Mouse (Mus musculus): ENCODE results near the gene Gm47985. TPM values are rescaled to one million over a fixed set of nuclear protein-coding genes. Genes with fewer than 3 reads are reported as not detected.
"Not testable (repeated sequence)": the region's sequence is repeated elsewhere in the genome, so short reads cannot be mapped to it uniquely, and the experiment has no call there.

Gm47985 gene
- polyA plus RNA-seq, 2 experiments: 2.0 to 2.2 TPM

- no CpG with 5 or more reads among the region's 6 CpGs for WGBS (ENCODE audit: insufficient replicate concordance)
- H3K4me2 ChIP-seq (ENCODE audit: low read depth); H3K4me3 ChIP-seq (ENCODE audit: insufficient read depth in 1 of 2, low read depth in 2 of 2, low read length in 2 of 2); H3K4me1 ChIP-seq (replicated peaks; ENCODE audit: control insufficient read depth in 2 of 2, insufficient read depth in 2 of 2, low read length in 1 of 2); H3K27ac ChIP-seq; H3K27me3 ChIP-seq (ENCODE audit: control insufficient read depth, insufficient read depth, low read length); H3K9ac ChIP-seq (replicated peaks); H3K36me3 ChIP-seq (replicated peaks; ENCODE audit: control insufficient read depth, insufficient read depth, low read depth); DNase-seq (ENCODE audit: low read depth in 3 of 3, low spot score in 3 of 3); ATAC-seq (ENCODE audit: insufficient read depth); H3K9me3 ChIP-seq (ENCODE audit: control insufficient read depth, low read length): not testable (repeated sequence)
Observed at GRCm38 (mm10) chr1:151203818-151204217, 21.5 kb downstream of the Gm47985 start, which contains the start of gene 3110040M04Rik. TSS of gene 3110040M04Rik (plus strand) at chr1:151204121.

DNA sequence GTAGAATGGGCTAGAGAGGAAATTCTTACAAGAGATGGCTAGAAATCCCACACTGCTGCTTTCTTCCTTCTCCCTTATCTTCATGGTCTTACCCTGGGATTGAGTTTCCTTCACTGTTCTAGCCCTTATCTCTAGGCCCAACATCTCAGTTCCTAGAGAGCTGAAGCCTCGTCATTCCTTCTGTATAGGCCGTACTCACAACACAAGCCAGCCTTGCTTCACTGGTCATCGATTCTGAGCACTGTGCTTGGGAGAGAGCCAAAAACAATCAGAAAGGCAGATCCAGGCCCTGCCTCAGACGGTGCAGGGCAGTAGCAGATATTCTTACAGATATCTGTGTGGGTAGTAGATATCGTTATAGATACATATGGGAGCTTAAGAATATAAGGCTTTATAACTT is 26.2 kb downstream of the Gm47985 start:
- not testable (repeated sequence) for H3K27me3 ChIP-seq (ENCODE audit: control insufficient read depth, insufficient read depth, low read length); H3K27ac ChIP-seq; H3K4me2 ChIP-seq (ENCODE audit: low read depth); H3K9ac ChIP-seq (replicated peaks); H3K4me3 ChIP-seq (ENCODE audit: insufficient read depth in 1 of 2, low read depth in 2 of 2, low read length in 2 of 2); H3K4me1 ChIP-seq (replicated peaks; ENCODE audit: control insufficient read depth in 2 of 2, insufficient read depth in 2 of 2, low read length in 1 of 2); DNase-seq (ENCODE audit: low read depth in 3 of 3, low spot score in 3 of 3); H3K36me3 ChIP-seq (replicated peaks; ENCODE audit: control insufficient read depth, insufficient read depth, low read depth); H3K9me3 ChIP-seq (ENCODE audit: control insufficient read depth, low read length)
- WGBS (ENCODE audit: insufficient replicate concordance): 39% methylated on average over 3 of the region's 5 CpGs
- ATAC-seq (ENCODE audit: insufficient read depth): peak; percentile 70

GRCm38 (mm10) chr1:151208944-151209343 is 26.6 kb downstream of the Gm47985 start:
- DNase-seq (ENCODE audit: low read depth in 3 of 3, low spot score in 3 of 3); H3K36me3 ChIP-seq (replicated peaks; ENCODE audit: control insufficient read depth, insufficient read depth, low read depth); H3K27me3 ChIP-seq (ENCODE audit: control insufficient read depth, insufficient read depth, low read length); H3K27ac ChIP-seq; H3K4me3 ChIP-seq (ENCODE audit: insufficient read depth in 1 of 2, low read depth in 2 of 2, low read length in 2 of 2); H3K9ac ChIP-seq (replicated peaks); H3K4me2 ChIP-seq (ENCODE audit: low read depth); H3K9me3 ChIP-seq (ENCODE audit: control insufficient read depth, low read length); H3K4me1 ChIP-seq (replicated peaks; ENCODE audit: control insufficient read depth in 2 of 2, insufficient read depth in 2 of 2, low read length in 1 of 2): not testable (repeated sequence)
- peak; percentile 54; the same call in 1 of the 2 replicates for ATAC-seq (ENCODE audit: insufficient read depth)

DNA sequence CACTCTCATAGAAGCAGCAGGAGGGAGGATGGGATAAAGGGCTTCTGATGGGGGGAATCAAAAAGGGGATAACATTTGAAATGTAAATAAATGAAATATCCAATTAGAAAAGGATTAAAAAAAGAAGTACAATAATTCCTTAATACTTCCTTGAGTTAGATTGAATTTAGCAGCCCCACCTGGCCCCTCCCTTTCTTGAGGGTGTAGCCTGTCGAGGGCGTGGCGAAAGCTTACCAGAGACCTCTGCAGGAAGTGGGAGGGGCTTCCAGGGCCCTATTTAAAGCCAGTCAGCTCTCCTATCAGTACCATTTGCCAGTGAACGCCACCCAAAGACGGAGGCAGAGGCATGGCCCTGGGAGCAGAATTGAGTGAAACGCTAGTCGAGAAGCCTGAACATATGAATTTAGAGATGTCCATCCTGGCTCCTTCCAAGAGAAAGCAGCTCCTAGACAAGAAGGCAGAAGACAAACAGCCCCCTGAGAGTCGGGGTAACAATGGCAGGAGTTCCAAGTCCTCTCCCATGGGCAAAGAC is 27.6 kb downstream of the Gm47985 start, which contains the start of gene Gm47996:
Gm47996 (plus strand) TSS at position 308 of the 532 bp plus-strand sequence.
- H3K27ac ChIP-seq; H3K4me2 ChIP-seq (ENCODE audit: low read depth); ATAC-seq (ENCODE audit: insufficient read depth); H3K27me3 ChIP-seq (ENCODE audit: control insufficient read depth, insufficient read depth, low read length); DNase-seq (ENCODE audit: low read depth in 3 of 3, low spot score in 3 of 3); H3K36me3 ChIP-seq (replicated peaks; ENCODE audit: control insufficient read depth, insufficient read depth, low read depth); H3K4me1 ChIP-seq (replicated peaks; ENCODE audit: control insufficient read depth in 2 of 2, insufficient read depth in 2 of 2, low read length in 1 of 2); H3K9ac ChIP-seq (replicated peaks); H3K4me3 ChIP-seq (ENCODE audit: insufficient read depth in 1 of 2, low read depth in 2 of 2, low read length in 2 of 2); H3K9me3 ChIP-seq (ENCODE audit: control insufficient read depth, low read length): not testable (repeated sequence)
- 43% methylated on average over 4 of the region's 8 CpGs for WGBS (ENCODE audit: insufficient replicate concordance)

GRCm38 (mm10) chr1:151211666-151212065 is 29.3 kb downstream of the Gm47985 start:
- not testable (repeated sequence) for H3K9ac ChIP-seq (replicated peaks); H3K36me3 ChIP-seq (replicated peaks; ENCODE audit: control insufficient read depth, insufficient read depth, low read depth); H3K9me3 ChIP-seq (ENCODE audit: control insufficient read depth, low read length); ATAC-seq (ENCODE audit: insufficient read depth); H3K4me3 ChIP-seq (ENCODE audit: insufficient read depth in 1 of 2, low read depth in 2 of 2, low read length in 2 of 2); H3K27ac ChIP-seq; H3K27me3 ChIP-seq (ENCODE audit: control insufficient read depth, insufficient read depth, low read length)
- peaks cover 11 to 19% of the 10 kb centered on the region in 2 experiments; a peak in 3 of 4 replicates for H3K4me1 ChIP-seq (replicated peaks; ENCODE audit: control insufficient read depth in 2 of 2, insufficient read depth in 2 of 2, low read length in 1 of 2)
- DNase-seq (ENCODE audit: low read depth in 3 of 3, low spot score in 3 of 3): peak in 2 of 3 experiments; percentile 19 to 30
- peak; percentile 41 for TF ChIP-seq EP300 (IDR thresholded peaks at IDR 0.05; ENCODE audit: low read depth)
- 17% methylated on average over 5 of the region's 5 CpGs for WGBS (ENCODE audit: insufficient replicate concordance)
- H3K4me2 ChIP-seq (ENCODE audit: low read depth): peak overlapping the region; percentile 24; the same call in 1 of the 2 replicates

DNA sequence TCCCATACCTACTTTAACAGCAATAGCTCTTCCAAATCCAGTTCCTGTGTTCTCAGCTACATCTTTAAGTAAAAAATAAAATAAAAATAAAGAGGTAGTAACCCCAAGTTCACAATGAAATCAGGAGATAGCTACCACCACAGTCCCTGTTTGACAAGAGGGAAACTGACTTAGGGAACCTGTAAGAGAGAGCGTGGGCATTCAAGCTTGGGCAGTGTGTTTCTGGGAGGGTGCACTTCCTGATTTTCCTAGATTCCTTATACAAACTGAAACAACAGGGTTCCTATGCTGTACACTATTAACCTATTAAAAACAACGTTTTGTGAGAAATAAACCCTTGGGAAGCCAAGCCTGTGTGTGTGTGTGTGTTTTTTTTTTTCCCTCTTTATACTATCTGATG is 32.5 kb downstream of the Gm47985 start:
- Histone ChIP-seq H3K27ac (no peak overlapping the region), H3K9ac (replicated peaks) (no peak overlapping the region), H3K9me3 (ENCODE audit: control insufficient read depth, low read length) (no peaks in the 10 kb centered on the region), H3K36me3 (replicated peaks; ENCODE audit: control insufficient read depth, insufficient read depth, low read depth) (no peaks in the 10 kb centered on the region), H3K4me2 (ENCODE audit: low read depth) (no peak overlapping the region), H3K27me3 (ENCODE audit: control insufficient read depth, insufficient read depth, low read length) (no peaks in the 10 kb centered on the region), H3K4me1 (replicated peaks; ENCODE audit: control insufficient read depth in 2 of 2, insufficient read depth in 2 of 2, low read length in 1 of 2) (peaks cover 9 to 25% of the 10 kb centered on the region in 2 experiments; a peak in 3 of 4 replicates), H3K4me3 (ENCODE audit: insufficient read depth in 1 of 2, low read depth in 2 of 2, low read length in 2 of 2) (no peak overlapping the region)
- 40% methylated on average over 2 of the region's 2 CpGs for WGBS (ENCODE audit: insufficient replicate concordance)
- DNase-seq (ENCODE audit: low read depth in 3 of 3, low spot score in 3 of 3) (no peak), ATAC-seq (ENCODE audit: insufficient read depth) (no peak)
- no peak for TF ChIP-seq EP300 (IDR thresholded peaks at IDR 0.05; ENCODE audit: low read depth)
- TF ChIP-seq CTCF (IDR thresholded peaks at IDR 0.05; ENCODE audit: low read depth): no peak
